Mouse (Mus musculus) left cerebral cortex, postnatal 25 days (tissue): ENCODE measurements at regions not wholly inside any gene's neighbourhood (a gene's known extent, or its start where the extent isn't known, plus 50 kb on each side); places are given as distances from the start of the nearest gene placed in this dataset.

Experiments
- DNase-seq, 2 experiments: peaks; one replicate each; pipeline ENCODE4 v3.0.0; 2022; ENCODE audit warnings: low spot score in 2 of 2, mixed read lengths in 1 of 2
- intact Hi-C: fragments of 180-260 bp; cut with DNase I; formaldehyde crosslinking; loops from one replicate; pipeline ENCODE4 v1.15.1; 2025

GRCm38 (mm10) chr6:99927933-99928555 lies 201.9 kb upstream of the Prok2 start:
- no peak for DNase-seq
- intact Hi-C loops, result no loop called here

DNA sequence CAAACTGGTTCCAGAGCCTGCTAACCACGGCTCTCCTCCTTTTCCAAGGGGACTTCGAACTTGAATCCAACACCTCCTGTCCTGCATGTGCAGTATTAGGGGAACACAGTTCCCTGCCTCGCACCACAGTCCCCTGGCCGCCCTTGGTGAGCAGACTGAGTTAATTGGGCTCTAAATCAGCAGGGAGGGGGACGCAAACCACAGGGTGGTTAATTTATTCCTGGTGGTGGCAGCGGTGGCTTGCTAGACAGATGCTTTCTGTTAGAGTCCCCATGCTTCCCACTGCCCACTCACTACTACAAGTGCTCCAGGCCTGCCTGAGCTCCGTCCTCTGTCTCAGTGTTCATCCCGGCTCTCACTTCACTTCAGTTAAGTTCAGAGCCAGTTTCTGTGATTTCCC lies 198.0 kb upstream of the Prok2 start:
- intact Hi-C loops, result no loop called here
- DNase-seq, result no peak

DNA sequence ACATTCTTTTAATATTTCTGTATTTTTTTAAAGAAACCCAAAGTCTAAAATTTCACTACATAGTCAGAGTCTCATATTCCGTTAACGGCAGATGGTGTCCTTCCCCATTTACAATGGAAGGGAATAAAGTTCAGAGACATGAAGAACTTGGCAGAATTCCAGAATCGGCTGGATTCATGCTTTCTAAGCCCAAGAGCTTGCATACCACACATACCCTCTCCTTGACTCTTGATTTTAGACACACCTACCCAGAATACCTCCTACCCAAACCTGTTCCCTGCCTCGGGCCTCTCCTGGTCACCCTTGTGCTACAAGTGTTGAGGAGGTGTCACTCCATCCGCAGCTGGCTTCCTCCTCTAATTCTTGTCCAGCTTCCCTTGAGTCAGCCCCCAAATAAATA lies 195.8 kb upstream of the Prok2 start:
- no peak for DNase-seq
- intact Hi-C loops, result no loop called here

DNA sequence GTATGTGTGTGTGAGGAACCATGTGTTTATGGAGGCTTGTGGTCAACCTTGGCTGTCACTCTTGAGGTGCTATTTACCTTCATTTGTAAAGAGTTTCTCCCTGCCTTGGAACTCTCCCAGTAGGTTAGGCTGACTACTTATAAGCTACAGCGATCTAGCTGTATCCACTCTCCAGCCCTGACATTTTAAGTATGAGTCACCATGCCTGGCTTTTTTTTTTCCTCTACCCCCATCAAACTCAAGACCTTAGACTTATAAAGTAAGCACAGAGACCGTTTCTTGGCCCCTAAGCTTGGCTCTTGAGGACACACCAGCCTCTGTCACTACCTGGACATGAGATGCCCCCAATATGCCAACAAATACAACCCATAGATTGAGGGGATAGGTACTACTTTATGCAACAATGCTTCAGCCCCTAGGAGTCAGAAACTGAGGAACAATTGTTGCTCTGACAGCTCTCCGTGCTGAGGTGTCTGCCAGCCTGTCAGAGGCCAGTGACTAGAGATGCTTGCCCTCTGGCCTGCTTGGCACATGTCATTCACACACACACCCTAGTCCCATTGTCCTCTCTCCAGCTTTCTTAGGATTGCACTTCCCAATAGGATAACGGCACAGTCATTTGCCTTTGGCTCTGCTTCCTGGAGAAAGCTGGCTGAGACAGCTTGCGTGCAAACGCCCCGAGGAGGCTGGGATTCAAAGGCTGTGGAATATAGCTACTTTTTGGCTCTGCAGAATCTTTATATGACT lies 193.8 kb upstream of the Prok2 start:
- intact Hi-C loops, result no loop called here
- no peak for DNase-seq

- intact Hi-C loops, result no loop called here
Measured at GRCm38 (mm10) chr6:99918351-99918750, 192.2 kb upstream of the Prok2 start.

GRCm38 (mm10) chr6:99909921-99910320 lies 183.7 kb upstream of the Prok2 start:
- intact Hi-C loops, result loop anchor here (5.0 kb wide), 1 partner anchor 622 kb away; no protein-coding TSS in a partner anchor
- no peak for DNase-seq

More at GRCm38 (mm10) chr6:99918351-99918750, 192.2 kb upstream of the Prok2 start:
- no peak for DNase-seq

DNA sequence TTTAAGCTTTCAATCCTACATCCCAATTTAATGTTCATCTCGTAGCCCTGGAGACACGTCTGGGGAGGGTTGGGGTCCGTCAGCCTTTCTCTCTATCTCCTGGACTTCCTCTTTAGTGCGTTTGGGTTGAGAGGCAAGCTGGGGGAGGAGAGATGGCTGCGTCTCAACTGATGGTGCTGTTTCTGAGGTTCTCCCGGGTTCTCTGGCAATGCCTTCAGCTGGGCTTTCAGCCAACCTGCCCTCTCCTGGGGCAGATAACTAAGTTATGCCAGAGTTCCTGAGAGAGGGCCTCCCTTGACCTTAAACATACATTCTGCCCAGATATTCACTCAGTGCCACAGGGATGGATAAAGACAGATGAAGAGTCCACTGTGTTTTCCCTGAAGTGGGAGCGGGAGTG lies 183.3 kb upstream of the Prok2 start:
- intact Hi-C loops, result loop anchor here (5.0 kb wide), 1 partner anchor 623 kb away; no protein-coding TSS in a partner anchor
- no peak for DNase-seq

DNA sequence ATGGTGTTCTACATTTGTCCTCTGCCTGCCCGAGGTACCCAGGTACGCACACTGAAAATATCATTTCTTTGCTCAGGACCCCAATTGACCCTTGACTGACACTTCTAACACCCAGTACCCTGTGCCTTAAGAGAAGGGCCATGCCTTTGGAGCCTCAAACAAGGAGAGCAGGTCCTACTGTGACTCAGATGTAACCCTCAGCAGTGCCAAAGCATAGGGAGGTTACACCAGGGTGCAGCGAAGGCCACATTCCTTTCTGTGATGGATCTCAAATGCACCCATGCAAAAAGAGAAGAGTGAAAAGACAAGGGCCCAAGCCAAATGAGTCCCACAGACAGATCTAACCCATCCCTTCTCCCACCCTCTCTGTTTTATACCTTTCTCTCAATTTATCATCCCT lies 181.9 kb upstream of the Prok2 start:
- intact Hi-C loops, result loop anchor here (5.0 kb wide), 1 partner anchor 624 kb away; no protein-coding TSS in a partner anchor
- no peak for DNase-seq

DNA sequence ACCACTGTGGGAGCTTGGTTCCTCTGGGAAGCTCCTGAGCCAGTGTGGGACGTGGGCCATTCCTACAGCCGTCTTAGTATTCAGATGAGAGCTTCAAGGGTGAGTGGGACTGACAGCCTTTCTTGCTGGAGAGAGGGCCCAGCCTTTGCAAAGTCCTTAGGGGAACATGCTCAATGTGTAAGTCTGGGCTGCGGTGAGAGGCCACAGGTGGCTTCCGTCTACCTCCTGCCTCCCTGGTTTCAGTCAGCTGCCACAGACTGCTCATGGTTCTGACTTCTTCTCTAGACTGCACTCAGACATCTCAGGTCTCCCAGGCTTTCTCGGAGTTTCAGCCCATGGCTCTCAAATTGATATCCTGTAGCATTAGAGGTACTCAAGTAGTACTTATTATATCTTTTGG lies 179.0 kb upstream of the Prok2 start:
- no peak for DNase-seq
- intact Hi-C loops, result loop anchor here (5.0 kb wide), 1 partner anchor 627 kb away; no protein-coding TSS in a partner anchor

- no peak for DNase-seq
- intact Hi-C loops, result loop anchor here (5.0 kb wide), 4 partner anchors 203 to 628 kb away; partner anchors contain the start of gene Rybp
Measured at GRCm38 (mm10) chr6:99904607-99905006, 178.4 kb upstream of the Prok2 start.

- intact Hi-C loops, result loop anchor here (5.0 kb wide), 3 partner anchors 203 to 383 kb away; partner anchors contain the start of gene Rybp
- DNase-seq, result peak; percentile 74 to 78
Measured at GRCm38 (mm10) chr6:99904044-99904443, 177.9 kb upstream of the Prok2 start.

GRCm38 (mm10) chr6:99901564-99901963 lies 175.4 kb upstream of the Prok2 start:
- intact Hi-C loops, result loop anchor here (5.0 kb wide), 3 partner anchors 206 to 386 kb away; partner anchors contain the start of gene Rybp
- DNase-seq, result no peak

- intact Hi-C loops, result loop anchor here (5.0 kb wide), 3 partner anchors 206 to 386 kb away; partner anchors contain the start of gene Rybp
- no peak for DNase-seq
Measured at GRCm38 (mm10) chr6:99901146-99901545, 175.0 kb upstream of the Prok2 start.

- DNase-seq, result no peak
- intact Hi-C loops, result loop anchor here (5.0 kb wide), 3 partner anchors 208 to 388 kb away; partner anchors contain the start of gene Rybp
Measured at GRCm38 (mm10) chr6:99899704-99900103, 173.5 kb upstream of the Prok2 start.

DNA sequence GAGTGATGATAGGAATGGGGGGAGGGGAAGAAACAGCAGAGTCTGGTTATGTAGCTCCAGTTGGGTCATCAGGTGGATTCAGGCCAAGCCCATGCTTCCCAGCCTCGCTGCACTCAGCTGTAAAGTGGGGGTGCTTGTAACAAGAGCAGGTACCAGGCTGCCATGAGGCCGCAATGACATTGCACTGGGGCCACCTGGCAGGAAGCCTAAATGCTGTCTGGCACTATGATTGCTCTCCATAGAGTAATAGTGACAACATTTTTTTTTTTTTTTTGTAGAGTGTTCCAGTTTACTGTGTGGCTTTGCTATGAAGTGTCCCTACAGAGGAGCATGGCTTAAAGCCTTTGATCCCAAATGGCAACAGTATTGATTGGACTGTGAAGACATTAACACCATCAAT lies 171.9 kb upstream of the Prok2 start:
- DNase-seq, result no peak
- intact Hi-C loops, result no loop called here

- DNase-seq, result no peak
- intact Hi-C loops, result no loop called here
Measured at GRCm38 (mm10) chr6:99895558-99895957, 169.4 kb upstream of the Prok2 start.

DNA sequence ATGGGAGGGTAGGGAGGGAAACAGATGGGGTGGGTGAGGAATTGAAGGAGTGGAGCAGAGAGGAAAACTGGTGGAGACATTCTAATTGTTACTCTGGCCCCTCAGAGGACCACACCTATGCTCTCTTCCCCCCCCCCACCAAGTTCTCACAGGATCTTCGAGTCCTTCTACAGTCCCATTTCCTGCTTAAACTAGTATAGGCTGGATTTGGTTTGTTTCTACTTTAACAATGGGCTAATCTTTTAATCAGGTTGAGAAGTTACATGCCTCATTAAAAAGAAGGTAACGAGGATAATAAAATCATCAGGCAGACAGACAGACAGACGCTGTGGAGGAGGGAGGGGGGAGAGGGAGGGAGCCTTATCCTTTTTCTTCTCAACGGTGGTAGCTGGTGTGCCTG lies 167.7 kb upstream of the Prok2 start:
- intact Hi-C loops, result no loop called here
- DNase-seq, result no peak

DNA sequence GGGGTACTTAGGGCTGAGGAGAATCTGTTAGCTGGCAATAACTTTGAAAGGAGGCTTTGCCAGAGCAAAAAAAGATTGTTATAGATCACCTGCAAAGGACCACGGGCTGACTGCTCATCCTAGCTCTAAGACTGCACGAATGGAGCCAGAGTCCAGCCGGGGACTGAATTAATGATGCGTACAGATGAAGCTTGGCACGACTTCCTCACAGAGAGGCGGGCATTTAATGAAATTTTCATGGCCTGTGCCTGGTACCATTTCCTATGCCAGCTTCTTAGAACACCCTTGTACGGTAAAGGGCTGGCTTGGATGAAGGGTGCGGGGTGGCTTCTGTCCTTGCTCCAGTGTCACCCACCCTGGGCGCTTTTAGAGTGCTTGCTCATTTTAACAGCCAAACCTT lies 166.0 kb upstream of the Prok2 start:
- no peak for DNase-seq
- intact Hi-C loops, result no loop called here

DNA sequence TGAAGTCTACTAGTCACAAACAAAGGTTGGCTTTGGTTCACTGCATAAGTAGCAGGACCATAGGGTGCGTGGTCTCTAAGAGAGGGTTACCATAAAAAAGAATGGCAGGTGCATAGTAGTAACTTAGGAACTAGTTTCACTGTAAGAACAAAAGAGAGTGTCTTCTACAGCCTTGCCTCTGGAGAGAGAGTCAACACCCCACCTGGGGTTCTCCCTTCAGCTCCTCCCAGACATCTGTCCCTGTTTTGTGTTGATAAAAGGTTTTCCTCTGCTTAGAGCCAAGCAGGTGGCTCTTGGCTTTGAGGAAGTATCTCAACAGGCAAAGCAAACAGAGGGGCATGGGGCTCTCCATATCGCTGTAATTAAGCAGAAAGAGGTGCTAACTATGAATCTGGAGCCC lies 165.6 kb upstream of the Prok2 start:
- no peak for DNase-seq
- intact Hi-C loops, result no loop called here

DNA sequence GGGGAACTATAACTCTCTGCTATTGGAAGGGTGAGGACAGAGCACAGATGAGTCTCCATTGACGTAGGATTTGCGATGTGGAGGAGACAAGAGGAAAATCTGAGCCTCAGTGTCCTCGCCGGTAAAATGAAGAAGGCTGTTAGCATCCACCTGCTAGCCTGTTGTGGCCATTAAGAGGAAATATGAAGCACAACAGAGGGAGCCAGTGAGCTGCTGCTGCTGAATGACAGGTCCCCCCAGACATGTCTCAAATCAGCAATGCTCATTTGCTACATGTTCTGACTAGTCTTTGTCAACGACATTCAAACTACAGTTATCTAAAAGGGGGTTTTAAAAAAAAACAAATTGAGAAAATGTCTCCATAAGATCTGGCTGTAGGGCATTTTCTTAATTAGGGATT lies 164.6 kb upstream of the Prok2 start:
- no peak for DNase-seq
- intact Hi-C loops, result no loop called here

DNA sequence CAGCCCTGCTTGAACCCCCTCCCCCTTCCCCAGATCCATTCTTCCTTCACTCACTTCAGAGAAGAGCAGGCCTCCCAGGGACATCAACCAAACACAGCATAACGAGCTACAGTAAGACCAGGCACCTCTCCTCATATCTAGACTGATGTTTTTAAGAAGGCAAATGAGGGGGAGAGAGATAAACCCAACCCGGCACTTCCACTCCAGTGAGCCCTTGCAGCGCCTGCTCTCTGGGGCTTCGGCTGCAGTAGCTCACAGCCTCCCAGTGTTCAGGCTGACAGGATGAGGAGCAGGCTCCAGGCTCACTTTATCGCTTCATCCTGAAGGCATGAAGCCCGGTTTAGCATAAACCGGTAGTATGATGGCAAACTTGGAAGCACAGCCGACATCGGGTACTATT lies 162.9 kb upstream of the Prok2 start:
- intact Hi-C loops, result no loop called here
- no peak for DNase-seq
